Mouse (Mus musculus): ENCODE results near the gene Pdk4.
A peak's percentile ranks its signal among the peaks of the same experiment; 100 is the strongest.

Gene Pdk4

DNA sequence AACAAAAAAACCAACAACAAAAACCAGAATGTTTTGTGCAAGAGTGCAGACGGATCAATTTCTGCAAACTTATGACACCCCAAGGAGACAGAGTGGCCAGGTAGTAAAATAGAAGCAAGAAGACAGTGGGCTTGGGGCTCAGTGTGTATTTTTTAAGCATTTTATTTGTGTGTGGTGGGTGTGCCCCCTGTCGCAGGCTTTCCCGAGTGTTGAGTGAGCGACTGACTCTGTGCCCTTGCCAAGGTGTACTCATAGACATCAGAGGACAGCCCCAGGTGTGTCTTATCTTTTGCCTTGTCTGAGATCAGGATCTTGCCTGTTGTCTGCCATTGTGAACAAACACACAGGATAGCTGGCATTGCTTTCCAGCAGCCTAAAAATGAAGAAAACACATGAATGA lies 49.1 kb downstream of the Pdk4 start:
- DNase-seq (ENCODE audit: extremely low read depth, low read depth): no peak

DNA sequence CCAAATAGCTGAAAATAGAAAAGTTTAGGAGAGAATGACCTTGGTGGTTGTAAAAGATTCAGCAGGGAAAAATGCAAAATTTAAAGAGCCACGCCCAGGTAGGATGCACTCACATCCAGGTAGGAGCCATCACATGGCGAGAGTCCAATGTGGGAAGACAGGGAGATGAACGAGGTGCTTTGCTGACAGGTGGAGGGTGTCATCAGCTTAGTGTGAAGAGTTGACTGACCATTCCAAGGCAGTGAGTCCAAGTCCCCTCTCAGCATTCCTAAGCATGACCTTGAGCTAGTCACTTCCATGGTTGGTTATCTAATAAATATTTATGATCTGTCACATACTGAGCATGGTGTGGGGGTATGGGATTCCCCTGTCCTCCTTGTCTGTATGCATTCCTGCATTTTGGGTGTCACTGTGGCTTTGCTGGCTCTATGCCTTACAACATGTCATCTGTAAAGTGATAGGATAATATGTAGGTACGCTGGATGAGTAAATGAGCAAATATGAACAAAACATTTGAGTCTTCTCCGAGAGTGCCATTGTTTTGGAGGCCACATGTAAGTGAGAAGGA lies 51.7 kb downstream of the Pdk4 start:
- no peak for DNase-seq (ENCODE audit: extremely low read depth, low read depth)

- no peak for DNase-seq (ENCODE audit: extremely low read depth, low read depth)
Measured at GRCm38 (mm10) chr6:5443104-5443863, 52.8 kb downstream of the Pdk4 start.

GRCm38 (mm10) chr6:5442316-5443085 lies 53.6 kb downstream of the Pdk4 start:
- peak; percentile 69 for DNase-seq (ENCODE audit: extremely low read depth, low read depth)

GRCm38 (mm10) chr6:5441221-5441620 lies 54.9 kb downstream of the Pdk4 start:
- no peak for DNase-seq (ENCODE audit: extremely low read depth, low read depth)

GRCm38 (mm10) chr6:5437757-5438156 lies 58.4 kb downstream of the Pdk4 start:
- DNase-seq (ENCODE audit: extremely low read depth, low read depth): no peak

DNA sequence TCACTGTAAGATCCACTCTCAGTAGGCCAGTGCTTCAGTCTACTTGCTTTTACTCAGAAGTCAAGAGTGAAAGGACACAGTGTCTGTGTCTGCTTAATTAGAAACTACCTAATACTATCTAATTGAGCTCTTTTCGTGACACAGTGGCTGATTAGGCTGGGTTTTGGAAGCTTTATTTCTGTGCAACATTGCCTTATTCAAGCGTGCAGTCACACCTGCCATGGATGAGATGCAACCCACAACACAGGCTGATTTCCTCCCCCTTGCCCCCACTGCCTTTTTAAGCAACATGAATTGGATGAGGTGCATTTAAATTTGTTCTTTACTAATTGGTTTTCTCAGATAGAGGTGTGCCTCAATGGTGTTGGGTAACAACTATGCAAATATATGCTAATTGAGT lies 62.2 kb downstream of the Pdk4 start:
- no peak for DNase-seq (ENCODE audit: extremely low read depth, low read depth)

Data from MEL-GATA-1-ER (cell line).